Mouse (Mus musculus) erythroblast, embryonic 14.5 days (primary cell): ENCODE results near the gene Nfatc3.

ENCODE experiments used
- GATA1 ChIP-seq: IDR thresholded peaks from 2 replicates; pipeline ENCODE4 v1.6.1; 2012; ENCODE audit warnings: low read length, inconsistent platforms, mixed read lengths
- TAL1 ChIP-seq: IDR thresholded peaks from 3 replicates; pipeline ENCODE4 v1.6.1; 2012; ENCODE audit warnings: low read length, inconsistent platforms, mixed read lengths

DNA sequence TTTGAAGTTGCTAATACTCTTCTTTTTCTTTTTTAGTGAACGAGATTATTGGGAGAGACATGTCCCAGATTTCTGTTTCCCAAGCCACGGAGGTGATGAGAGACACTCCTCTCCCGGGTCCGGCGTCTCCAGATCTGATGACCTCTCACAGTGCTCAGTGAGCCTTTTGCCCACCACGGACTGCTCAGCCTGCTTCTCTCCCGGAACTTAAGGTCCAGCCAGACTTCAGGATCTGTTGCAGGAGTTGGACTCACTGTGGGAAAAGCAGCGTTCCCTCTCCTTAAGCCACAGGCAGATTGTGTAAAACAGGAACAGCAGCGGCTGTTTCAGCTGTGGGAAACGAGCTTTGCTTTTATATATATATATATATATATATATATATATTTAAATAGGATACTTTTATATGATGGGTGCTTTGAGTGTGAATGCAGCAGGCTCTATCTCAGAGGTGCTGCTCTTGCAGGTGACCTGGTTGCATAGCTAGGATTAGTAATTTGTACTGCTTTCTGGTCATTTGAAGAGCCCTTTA, 69.3 kb downstream of the Nfatc3 start:
- no peak for TF ChIP-seq GATA1
- TF ChIP-seq TAL1 = no peak
